Mouse (Mus musculus) heart, embryonic 15.5 days (tissue): Measurements from ENCODE around the gene Gm4952. TPM values are rescaled to one million over a fixed set of nuclear protein-coding genes. Genes with fewer than 3 reads are reported as not detected.
"Not testable (repeated sequence)": the region's sequence is repeated elsewhere in the genome, so short reads cannot be mapped to it uniquely, and the experiment has no call there.

ENCODE experiments used
- ATAC-seq: fragments of 200-750 bp; cut with Nextera tagmentation; replicated peaks from 2 replicates; pipeline ENCODE4 v1.8.0; 2017; ENCODE audit warnings: low read depth, moderate TSS enrichment; ENCODE audit not compliant: insufficient number of reproducible peaks, insufficient read depth, low FRiP score
- H3K27ac ChIP-seq: fragments of 300-500 bp; sonication (generic); 2 replicates; pipeline ENCODE4 v1.5.1; 2015; ENCODE audit warnings: mild to moderate bottlenecking, inconsistent platforms
- H3K27me3 ChIP-seq: fragments of 300-500 bp; sonication (generic); 2 replicates; pipeline ENCODE4 v1.6.1; 2015; ENCODE audit warnings: inconsistent platforms
- H3K36me3 ChIP-seq: fragments of 300-500 bp; sonication (generic); 2 replicates; pipeline ENCODE4 v1.6.1; 2015; ENCODE audit warnings: mild to moderate bottlenecking, inconsistent platforms
- H3K4me1 ChIP-seq: fragments of 300-500 bp; sonication (generic); replicated peaks from 2 replicates; pipeline ENCODE4 v1.6.1; 2015; ENCODE audit warnings: inconsistent platforms
- H3K4me2 ChIP-seq: fragments of 300-500 bp; sonication (generic); 2 replicates; pipeline ENCODE4 v1.6.1; 2015; ENCODE audit warnings: inconsistent platforms, mild to moderate bottlenecking, moderate library complexity
- H3K4me3 ChIP-seq: fragments of 300-500 bp; sonication (generic); 2 replicates; pipeline ENCODE4 v1.5.1; 2015; ENCODE audit warnings: mild to moderate bottlenecking, inconsistent platforms
- H3K9ac ChIP-seq: fragments of 300-500 bp; sonication (generic); 2 replicates; pipeline ENCODE4 v1.6.1; 2015; ENCODE audit warnings: mild to moderate bottlenecking, inconsistent platforms
- H3K9me3 ChIP-seq: fragments of 300-500 bp; sonication (generic); replicated peaks from 2 replicates; pipeline ENCODE4 v1.6.1; 2016; ENCODE audit warnings: inconsistent platforms
- WGBS: fragments of 180-500 bp; shearing (Covaris S2); methylation state at CpG from one replicate; pipeline ENCODE4 v1.1.7; 2015; ENCODE audit warnings: mixed read lengths; 5-methylcytosine and 5-hydroxymethylcytosine counted together
- polyA plus RNA-seq: library from polyadenylated mRNA; unstranded; fragments of >200 nt; fragmentation: Nextera tagmentation; extraction: Ambion mirVana; gene quantifications from 2 replicates; pipeline ENCODE4 v1.2.1, GENCODE M21; 2015

Gm4952 gene
- polyA plus RNA-seq, 1 experiment from 2014 or later = 0.15 TPM

- no peak overlapping the region for H3K4me3 ChIP-seq
- H3K27me3 ChIP-seq = no peaks in the 10 kb centered on the region
Observed at GRCm38 (mm10) chr19:12608336-12608735, 8.6 kb downstream of the Gm4952 start.

GRCm38 (mm10) chr19:12613646-12614045 lies 13.9 kb downstream of the Gm4952 start:
- H3K4me2 ChIP-seq = no peak overlapping the region
- H3K36me3 ChIP-seq = no peaks in the 10 kb centered on the region
- WGBS = 55% methylated on average over 1 of the region's 1 CpGs
- H3K9ac ChIP-seq = no peak overlapping the region
- no peaks in the 10 kb centered on the region for H3K9me3 ChIP-seq
- no peak for ATAC-seq
- H3K4me3 ChIP-seq = no peak overlapping the region
- H3K27me3 ChIP-seq = no peaks in the 10 kb centered on the region
- no peaks in the 10 kb centered on the region for H3K4me1 ChIP-seq
- H3K27ac ChIP-seq = no peak overlapping the region

More at GRCm38 (mm10) chr19:12608336-12608735, 8.6 kb downstream of the Gm4952 start:
- Histone ChIP-seq H3K27ac (no peak overlapping the region), H3K4me2 (no peak overlapping the region), H3K9me3 (no peaks in the 10 kb centered on the region), H3K9ac (no peak overlapping the region), H3K36me3 (no peaks in the 10 kb centered on the region), H3K4me1 (no peaks in the 10 kb centered on the region)
- no peak for ATAC-seq

DNA sequence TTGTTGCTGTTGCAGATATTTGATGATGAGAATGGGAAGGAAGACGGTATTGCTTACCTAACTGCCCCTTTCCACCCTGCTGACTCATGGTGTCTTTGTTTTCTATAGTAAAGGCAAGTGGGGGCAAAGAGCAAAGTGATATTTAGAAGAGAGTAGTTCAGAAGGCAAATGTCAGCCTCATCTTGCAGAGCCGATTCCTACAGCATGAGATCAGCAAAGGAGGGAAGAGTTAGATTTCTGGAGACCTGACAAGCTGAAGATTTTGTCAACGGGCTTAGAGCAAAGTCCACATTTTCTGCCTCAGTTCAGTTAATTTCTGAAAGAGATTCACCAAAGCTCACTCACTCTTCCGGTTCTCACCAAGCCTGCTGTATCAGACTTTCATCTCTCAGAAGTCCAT lies 33.4 kb downstream of the Gm4952 start, which contains the start of gene Glyat:
Gene Glyat (plus strand): TSS at position 133 of the 400 bp plus-strand sequence.
- H3K9me3 ChIP-seq = no peaks in the 10 kb centered on the region
- no peak for ATAC-seq
- WGBS = 64% methylated on average over 4 of the region's 4 CpGs
- no peak within 1 kb of the TSS for H3K4me3 ChIP-seq
- H3K36me3 ChIP-seq = no peaks in the 10 kb centered on the region
- no peak within 1 kb of the TSS for H3K4me2 ChIP-seq
- no peaks in the 10 kb centered on the region for H3K27me3 ChIP-seq
- H3K4me1 ChIP-seq = no peaks in the 10 kb centered on the region
- H3K27ac ChIP-seq = no peak within 1 kb of the TSS
- no peak within 1 kb of the TSS for H3K9ac ChIP-seq

GRCm38 (mm10) chr19:12634259-12634658 lies 34.5 kb downstream of the Gm4952 start:
- WGBS = 85% methylated on average over 3 of the region's 3 CpGs
- Histone ChIP-seq H3K27ac (no peak overlapping the region), H3K4me3 (no peak overlapping the region), H3K36me3 (no peaks in the 10 kb centered on the region), H3K27me3 (no peaks in the 10 kb centered on the region), H3K9ac (no peak overlapping the region), H3K4me1 (no peaks in the 10 kb centered on the region), H3K4me2 (no peak overlapping the region), H3K9me3 (no peaks in the 10 kb centered on the region)
- ATAC-seq = no peak

DNA sequence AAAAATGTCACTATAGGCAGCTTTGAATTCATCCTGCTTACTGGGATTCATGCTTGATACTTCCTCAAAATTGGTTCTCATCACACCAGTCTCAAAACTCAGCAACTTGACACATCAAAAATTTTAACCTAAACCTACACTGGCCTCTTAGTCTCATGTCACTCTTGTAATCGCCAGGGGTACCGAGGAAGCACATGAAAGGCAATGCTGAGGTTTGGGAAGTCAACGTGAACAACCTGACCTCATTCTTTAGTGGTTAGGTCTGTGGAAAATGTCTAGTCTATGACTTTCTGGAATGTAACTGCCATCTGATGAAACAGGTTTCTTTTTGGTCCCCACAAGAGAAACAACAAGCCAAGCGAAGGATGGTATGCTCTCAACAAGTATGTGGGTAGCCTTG lies 35.2 kb downstream of the Gm4952 start:
- WGBS = 74% methylated on average over 4 of the region's 4 CpGs
- no peak overlapping the region for H3K4me2 ChIP-seq
- no peaks in the 10 kb centered on the region for H3K4me1 ChIP-seq
- no peaks in the 10 kb centered on the region for H3K36me3 ChIP-seq
- no peak overlapping the region for H3K27ac ChIP-seq
- H3K9ac ChIP-seq = no peak overlapping the region
- H3K27me3 ChIP-seq = no peaks in the 10 kb centered on the region
- H3K9me3 ChIP-seq = no peaks in the 10 kb centered on the region
- no peak overlapping the region for H3K4me3 ChIP-seq
- no peak for ATAC-seq

- H3K4me2 ChIP-seq = no peak overlapping the region
- H3K9ac ChIP-seq = no peak overlapping the region
- no peaks in the 10 kb centered on the region for H3K9me3 ChIP-seq
- 55% methylated on average over 3 of the region's 3 CpGs for WGBS
- no peak for ATAC-seq
- H3K27ac ChIP-seq = no peak overlapping the region
- no peaks in the 10 kb centered on the region for H3K27me3 ChIP-seq
- H3K4me1 ChIP-seq = no peaks in the 10 kb centered on the region
- H3K4me3 ChIP-seq = no peak overlapping the region
- H3K36me3 ChIP-seq = no peaks in the 10 kb centered on the region
Observed at GRCm38 (mm10) chr19:12636863-12637262, 37.1 kb downstream of the Gm4952 start.

DNA sequence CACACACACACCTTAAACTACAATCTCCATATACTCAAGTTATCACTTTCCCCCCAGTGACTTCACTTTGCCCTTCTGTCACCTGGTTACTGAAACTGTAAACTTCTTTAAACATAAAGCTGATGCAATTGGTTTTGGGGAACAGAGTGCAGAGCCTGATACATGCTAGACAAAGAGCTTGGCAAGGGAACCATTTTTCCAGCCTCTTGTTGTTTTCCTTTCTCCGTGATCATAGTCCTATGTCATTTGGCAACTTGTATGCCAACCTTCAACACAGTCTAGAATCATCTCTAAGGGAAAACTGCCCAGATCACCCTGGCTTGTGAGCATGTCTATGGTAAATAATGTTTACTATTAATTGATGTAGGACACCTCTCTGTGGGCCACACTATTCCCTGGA lies 38.3 kb downstream of the Gm4952 start:
- no peaks in the 10 kb centered on the region for H3K9me3 ChIP-seq
- H3K27me3 ChIP-seq = no peaks in the 10 kb centered on the region
- H3K36me3 ChIP-seq = no peaks in the 10 kb centered on the region
- no peak overlapping the region for H3K9ac ChIP-seq
- no peaks in the 10 kb centered on the region for H3K4me1 ChIP-seq
- H3K4me2 ChIP-seq = no peak overlapping the region
- ATAC-seq = no peak
- WGBS = 64% methylated on average over 1 of the region's 1 CpGs
- no peak overlapping the region for H3K4me3 ChIP-seq
- no peak overlapping the region for H3K27ac ChIP-seq

DNA sequence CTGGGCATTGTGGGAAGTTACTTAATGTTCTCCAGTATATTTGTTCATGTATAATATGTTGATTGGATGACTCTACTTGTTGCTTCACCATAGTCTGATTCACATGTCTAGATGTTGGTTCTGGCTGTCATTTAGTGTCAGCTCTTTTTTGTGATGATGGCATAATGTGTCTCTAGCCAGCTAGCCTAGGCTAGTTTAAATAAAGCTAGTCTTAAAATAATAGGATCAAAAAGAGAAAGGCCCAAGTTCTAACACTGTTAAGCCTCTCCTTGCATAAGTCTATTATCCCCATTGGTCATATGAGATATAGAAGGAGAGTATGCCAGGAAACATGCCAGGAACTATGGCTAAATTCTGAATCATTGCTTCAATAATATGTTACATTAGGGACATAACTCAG lies 49.7 kb downstream of the Gm4952 start:
- ATAC-seq = no peak

DNA sequence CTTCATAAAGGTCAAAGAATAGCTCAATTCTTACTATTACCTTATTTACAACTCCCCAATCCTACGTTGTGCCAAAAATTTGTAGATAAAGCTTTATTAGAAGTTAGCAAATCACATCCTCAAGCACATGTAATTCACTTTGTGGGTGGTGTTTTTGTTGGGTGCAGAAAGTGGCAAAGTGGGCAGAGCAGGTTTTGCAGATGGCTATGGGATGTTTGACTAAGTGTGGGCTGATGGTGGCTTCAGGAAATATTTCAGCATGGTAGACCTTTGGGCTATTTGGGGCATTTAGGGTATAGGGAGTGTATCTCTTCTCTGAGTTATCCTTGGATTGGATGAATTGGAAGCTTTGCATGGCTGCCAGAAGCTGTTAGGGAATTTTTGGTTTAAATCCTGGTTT lies 66.4 kb downstream of the Gm4952 start:
- no peaks in the 10 kb centered on the region for H3K27me3 ChIP-seq
- ATAC-seq = no peak
- H3K9ac ChIP-seq = no peak overlapping the region
- 67% methylated on average over 1 of the region's 1 CpGs for WGBS
- no peak overlapping the region for H3K4me2 ChIP-seq
- no peaks in the 10 kb centered on the region for H3K9me3 ChIP-seq
- H3K4me3 ChIP-seq = no peak overlapping the region
- H3K27ac ChIP-seq = no peak overlapping the region
- no peaks in the 10 kb centered on the region for H3K36me3 ChIP-seq
- no peaks in the 10 kb centered on the region for H3K4me1 ChIP-seq

More for the DNA sequence above, 49.7 kb downstream of the Gm4952 start:
- H3K36me3 ChIP-seq = no peaks in the 10 kb centered on the region
- H3K27ac ChIP-seq = no peak overlapping the region
- no peak overlapping the region for H3K4me2 ChIP-seq
- H3K27me3 ChIP-seq = no peaks in the 10 kb centered on the region
- H3K4me3 ChIP-seq = no peak overlapping the region
- no peaks in the 10 kb centered on the region for H3K9me3 ChIP-seq
- no peak overlapping the region for H3K9ac ChIP-seq
- no peaks in the 10 kb centered on the region for H3K4me1 ChIP-seq

- H3K4me3 ChIP-seq, H3K9me3 ChIP-seq, ATAC-seq, H3K27ac ChIP-seq, H3K27me3 ChIP-seq, H3K9ac ChIP-seq, H3K4me1 ChIP-seq, H3K4me2 ChIP-seq, H3K36me3 ChIP-seq: not testable (repeated sequence)
- 87% methylated on average over 3 of the region's 3 CpGs for WGBS
Observed at GRCm38 (mm10) chr19:12668601-12669000, 68.8 kb downstream of the Gm4952 start.

DNA sequence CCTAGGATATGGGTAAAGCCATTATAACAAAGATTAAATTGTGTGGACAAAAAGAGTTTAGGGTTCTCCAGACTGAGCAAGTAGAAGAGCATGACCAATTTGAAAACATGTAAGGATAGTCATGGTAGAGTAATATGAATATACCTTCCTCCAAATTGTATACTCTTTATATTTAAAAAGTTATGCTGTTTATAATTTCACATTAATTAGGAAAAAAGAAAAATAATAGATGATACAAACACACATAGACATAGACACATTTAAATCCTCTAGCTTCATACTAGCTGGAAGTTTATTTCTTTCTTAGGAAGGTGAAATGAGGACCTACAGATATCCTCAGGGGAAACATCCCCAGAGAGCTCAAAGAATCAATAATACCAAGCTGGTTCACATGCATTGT lies 70.4 kb downstream of the Gm4952 start, which contains the start of gene Olfr1442:
Gene Olfr1442 (plus strand): TSS at position 301 of the 400 bp plus-strand sequence.
- no peak within 1 kb of the TSS for H3K4me3 ChIP-seq
- H3K36me3 ChIP-seq = no peaks in the 10 kb centered on the region
- H3K27ac ChIP-seq = no peak within 1 kb of the TSS
- no peaks in the 10 kb centered on the region for H3K4me1 ChIP-seq
- H3K9me3 ChIP-seq = no peaks in the 10 kb centered on the region
- H3K9ac ChIP-seq = no peak within 1 kb of the TSS
- no peak within 1 kb of the TSS for H3K4me2 ChIP-seq
- H3K27me3 ChIP-seq = no peaks in the 10 kb centered on the region
- ATAC-seq = no peak

- Histone ChIP-seq H3K4me2 (no peak overlapping the region), H3K9ac (no peak overlapping the region), H3K27me3 (no peaks in the 10 kb centered on the region), H3K4me3 (no peak overlapping the region), H3K36me3 (no peaks in the 10 kb centered on the region), H3K9me3 (no peaks in the 10 kb centered on the region), H3K27ac (no peak overlapping the region), H3K4me1 (no peaks in the 10 kb centered on the region)
- WGBS = 74% methylated on average over 4 of the region's 4 CpGs
- no peak for ATAC-seq
Observed at GRCm38 (mm10) chr19:12671051-12671450, 71.3 kb downstream of the Gm4952 start.
